Mouse (Mus musculus) CH12.LX (cell line): ENCODE data around the gene 1700013G24Rik.

Experiments
- CHD1 ChIP-seq: IDR thresholded peaks from 2 replicates; pipeline ENCODE4 v1.6.1; 2012; ENCODE audit warnings: low read depth, low read length, improper control_type of control experiment, inconsistent platforms
- CTCF ChIP-seq, 2 experiments: IDR thresholded peaks in 1 of 2; conservative IDR thresholded peaks in 1 of 2; 2 replicates each; pipeline ENCODE4 v1.5.1; 2011 to 2012; ENCODE audit warnings: low read depth in 2 of 2, low read length in 2 of 2, improper control_type of control experiment in 1 of 2, inconsistent platforms in 1 of 2, mild to moderate bottlenecking in 1 of 2, moderate library complexity in 1 of 2
- GABPA ChIP-seq: IDR thresholded peaks from 2 replicates; pipeline ENCODE4 v1.6.1; 2012; ENCODE audit warnings: low read depth, low read length, improper control_type of control experiment, inconsistent platforms; ENCODE audit not compliant: insufficient replicate concordance
- NRF1 ChIP-seq: IDR thresholded peaks from 2 replicates; pipeline ENCODE4 v1.6.1; 2014; ENCODE audit warnings: low read depth, mild to moderate bottlenecking, inconsistent platforms, low read length, improper control_type of control experiment, moderate library complexity
- POLR2A ChIP-seq: IDR thresholded peaks from 2 replicates; pipeline ENCODE4 v1.6.1; 2011; ENCODE audit warnings: low read depth, mild to moderate bottlenecking, improper control_type of control experiment, low read length
- USF1 ChIP-seq: IDR thresholded peaks from 2 replicates; pipeline ENCODE4 v1.6.1; 2014; ENCODE audit warnings: low read depth, mild to moderate bottlenecking, inconsistent platforms, low read length, improper control_type of control experiment
- USF2 ChIP-seq: conservative IDR thresholded peaks from 2 replicates; pipeline ENCODE4 v1.6.1; 2011; ENCODE audit warnings: low read depth, low read length, improper control_type of control experiment

DNA sequence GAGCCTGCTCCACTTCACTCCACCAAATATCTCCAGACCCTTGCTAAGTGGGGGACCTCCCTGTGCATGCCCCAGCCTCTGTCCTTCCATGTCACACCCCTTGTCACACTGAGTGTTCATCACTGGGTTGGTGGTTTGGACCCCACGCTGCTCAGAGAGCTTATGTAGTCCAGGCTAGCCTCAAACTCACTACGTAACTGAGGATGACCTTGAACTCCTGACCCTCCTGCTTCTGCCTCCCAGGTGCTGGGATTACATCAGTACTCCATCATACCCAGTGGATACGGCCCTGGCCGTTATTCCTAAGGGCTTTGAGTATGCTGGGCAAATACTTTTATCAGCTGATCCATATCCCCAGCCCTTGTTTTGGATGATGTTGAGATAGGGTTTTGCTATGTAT is 40.1 kb downstream of the 1700013G24Rik start:
- TF ChIP-seq CTCF (conservative IDR thresholded peaks at IDR 0.05 in 1 of 2, IDR thresholded peaks at IDR 0.05 in 1 of 2; ENCODE audit: low read depth in 2 of 2, low read length in 2 of 2) (no peak), USF1 (no peak), CHD1 (no peak), NRF1 (no peak), USF2 (no peak), GABPA (no peak), POLR2A (no peak)
